Mouse (Mus musculus) lung, postnatal 0 days (tissue): Measurements from ENCODE around the gene Il1rapl1.

Experiments
- CTCF ChIP-seq: IDR thresholded peaks from 2 replicates; pipeline ENCODE4 v1.5.1; 2016; ENCODE audit warnings: antibody characterized with exemption, mild to moderate bottlenecking
- EP300 ChIP-seq: IDR thresholded peaks from 2 replicates; pipeline ENCODE4 v1.6.1; 2016; ENCODE audit warnings: antibody characterized with exemption, mild to moderate bottlenecking, control low read depth

DNA sequence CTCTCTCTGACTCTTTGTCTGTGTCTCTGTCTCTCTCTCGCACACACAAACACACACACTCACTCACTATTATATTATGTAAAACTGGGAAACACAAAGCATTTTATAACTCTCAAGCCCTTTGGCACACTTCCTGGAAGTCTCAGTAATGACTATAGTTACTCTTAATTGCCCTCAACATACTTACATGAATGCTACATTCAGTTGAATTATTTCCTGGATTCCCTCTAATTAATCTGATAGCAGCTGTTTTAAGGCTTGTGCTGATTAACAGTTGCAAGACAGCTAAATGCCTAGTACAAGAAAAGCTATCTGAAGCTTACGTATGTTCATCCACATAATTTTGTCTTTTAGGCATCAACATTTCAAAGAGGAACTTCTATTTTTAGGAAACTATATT, 261.3 kb downstream of the Il1rapl1 start:
- TF ChIP-seq CTCF (no peak), EP300 (no peak)
